Mouse (Mus musculus): ENCODE data around the gene 4930524J08Rik. TPM values are rescaled to one million over a fixed set of nuclear protein-coding genes. Genes with fewer than 3 reads are reported as not detected.

4930524J08Rik gene
- 1.9 and 2.5 TPM in 2 replicates for polyA plus RNA-seq (2012; ENCODE audit: low replicate concordance)

GRCm38 (mm10) chr5:99978699-99979442, at the start of gene 4930524J08Rik, which contains the start of gene Hnrnpd:
Gene 4930524J08Rik, plus strand, starts transcription at chr5:99979061.
Gene Hnrnpd, minus strand, starts transcription at chr5:99978938.

Other genes starting within 250 kb of the 4930524J08Rik start
- 10.1 and 19.2 TPM in 2 replicates for gene Rasgef1b, start 250.0 kb upstream of the 4930524J08Rik start, polyA plus RNA-seq (2012; ENCODE audit: low replicate concordance)
- gene Vamp9, start 72.8 kb upstream of the 4930524J08Rik start, polyA plus RNA-seq (2012; ENCODE audit: low replicate concordance) = not detected in 2 replicates
- gene Hnrnpd, start 123 bp upstream of the 4930524J08Rik start, polyA plus RNA-seq (2012; ENCODE audit: low replicate concordance) = 148 and 239 TPM in 2 replicates
- 151 and 224 TPM in 2 replicates for gene Hnrnpdl, start 60.6 kb downstream of the 4930524J08Rik start, polyA plus RNA-seq (2012; ENCODE audit: low replicate concordance)
- 13.4 and 13.5 TPM in 2 replicates for gene Enoph1, start 60.9 kb downstream of the 4930524J08Rik start, polyA plus RNA-seq (2012; ENCODE audit: low replicate concordance)
- 0.37 and 0.71 TPM in 2 replicates for gene Tmem150c, start 180.7 kb downstream of the 4930524J08Rik start, polyA plus RNA-seq (2012; ENCODE audit: low replicate concordance)

Data from hematopoietic multipotent progenitor cell, adult 10-12 weeks (in vitro differentiated cells).